ENCODE assay signal across 8 mouse cellular contexts in genomic region chr4:89469883-89470282, GRCm38 (mm10).
DNase-seq lines count a peak whose midpoint lies in the region; ATAC-seq and TF ChIP-seq lines count a peak whose summit lies in the region.

No protein-coding gene starts in this region.

- ATAC-seq in intestine, embryonic 14.5 days (replicated peaks; ENCODE audit: low FRiP score, low TSS enrichment, low read depth): no peak
- ATAC-seq in intestine, embryonic 16.5 days: no peak
- peak; percentile 85 for ATAC-seq in hindbrain, embryonic 12.5 days (ENCODE audit: low FRiP score)
- peak; percentile 83 for ATAC-seq in midbrain, embryonic 11.5 days (ENCODE audit: low FRiP score)

- WGBS in intestine, embryonic 14.5 days: 45% methylated on average over 8 of the region's 8 CpGs
- WGBS in intestine, embryonic 16.5 days: 41% methylated on average over 8 of the region's 8 CpGs
- WGBS in hindbrain, embryonic 12.5 days: 29% methylated on average over 8 of the region's 8 CpGs
- WGBS in midbrain, embryonic 11.5 days: 30% methylated on average over 8 of the region's 8 CpGs

- H3K9me3 ChIP-seq in intestine, embryonic 14.5 days (ENCODE audit: control insufficient read depth, low read length): no peaks in the 10 kb centered on the region
- no peaks in the 10 kb centered on the region for H3K9me3 ChIP-seq in intestine, embryonic 16.5 days (ENCODE audit: control insufficient read depth, low read length)
- H3K9me3 ChIP-seq in hindbrain, embryonic 12.5 days (replicated peaks): no peaks in the 10 kb centered on the region
- no peaks in the 10 kb centered on the region for H3K9me3 ChIP-seq in midbrain, embryonic 11.5 days (ENCODE audit: control insufficient read depth, low read length)

- H3K9ac ChIP-seq in intestine, embryonic 14.5 days (ENCODE audit: low read length): no peak overlapping the region
- H3K9ac ChIP-seq in intestine, embryonic 16.5 days (ENCODE audit: low read depth, low read length): no peak overlapping the region
- no peak overlapping the region for H3K9ac ChIP-seq in hindbrain, embryonic 12.5 days
- H3K9ac ChIP-seq in midbrain, embryonic 11.5 days (ENCODE audit: low read length): no peak overlapping the region

- no peak overlapping the region; the same call in 1 of the 2 replicates for H3K27ac ChIP-seq in intestine, embryonic 14.5 days (ENCODE audit: low read depth)
- no peak overlapping the region for H3K27ac ChIP-seq in intestine, embryonic 16.5 days (ENCODE audit: low read length)
- peak overlapping the region; percentile 51 for H3K27ac ChIP-seq in gastrocnemius, adult 2 months
- H3K27ac ChIP-seq in hindbrain, embryonic 12.5 days: no peak overlapping the region
- no peak overlapping the region for H3K27ac ChIP-seq in midbrain, embryonic 11.5 days (ENCODE audit: low read depth, low read length)

- no peaks in the 10 kb centered on the region for H3K27me3 ChIP-seq in intestine, embryonic 14.5 days (replicated peaks; ENCODE audit: control insufficient read depth, insufficient read depth, low read length)
- H3K27me3 ChIP-seq in intestine, embryonic 16.5 days (replicated peaks; ENCODE audit: control insufficient read depth, insufficient read depth, low read length): no peaks in the 10 kb centered on the region
- no peaks in the 10 kb centered on the region for H3K27me3 ChIP-seq in hindbrain, embryonic 12.5 days
- no peaks in the 10 kb centered on the region for H3K27me3 ChIP-seq in midbrain, embryonic 11.5 days (ENCODE audit: control insufficient read depth, insufficient read depth, low read length)

- DNase-seq in intestine, embryonic 14.5 days (ENCODE audit: low spot score): peak; percentile 52
- DNase-seq in adipocyte (ENCODE audit: low spot score): peak; percentile 85
- peak; percentile 56 for DNase-seq in gastrocnemius, adult 2 months
- peak; percentile 82 for DNase-seq in midbrain, embryonic 11.5 days (ENCODE audit: low spot score, missing footprints)
- DNase-seq in thymus, postnatal 10 days (ENCODE audit: low spot score in 2 of 2): no peak
- DNase-seq in c-Kit-positive CD71-positive TER-119-positive erythroid progenitor cells, embryonic 14.5 days (ENCODE audit: low spot score): no peak

- peaks cover 5% of the 10 kb centered on the region for H3K4me1 ChIP-seq in intestine, embryonic 14.5 days (replicated peaks; ENCODE audit: control insufficient read depth, insufficient read depth, low read length)
- H3K4me1 ChIP-seq in intestine, embryonic 16.5 days (ENCODE audit: control insufficient read depth, insufficient read depth, low read length): peaks cover 3% of the 10 kb centered on the region
- H3K4me1 ChIP-seq in hindbrain, embryonic 12.5 days: 0 out of 2 replicates have a peak, but pooled peaks cover 6% of the 10 kb centered on the region
- no peaks in the 10 kb centered on the region for H3K4me1 ChIP-seq in midbrain, embryonic 11.5 days (ENCODE audit: control insufficient read depth, insufficient read depth, low read length)

- no peaks in the 10 kb centered on the region for H3K36me3 ChIP-seq in intestine, embryonic 14.5 days (ENCODE audit: control insufficient read depth, insufficient read depth, low read length)
- H3K36me3 ChIP-seq in intestine, embryonic 16.5 days (ENCODE audit: control insufficient read depth, insufficient read depth, low read length): no peaks in the 10 kb centered on the region
- H3K36me3 ChIP-seq in hindbrain, embryonic 12.5 days: no peaks in the 10 kb centered on the region
- H3K36me3 ChIP-seq in midbrain, embryonic 11.5 days (ENCODE audit: control insufficient read depth, insufficient read depth, low read length): no peaks in the 10 kb centered on the region

- H3K4me3 ChIP-seq in intestine, embryonic 14.5 days (ENCODE audit: low read depth, low read length): no peak overlapping the region
- H3K4me3 ChIP-seq in intestine, embryonic 16.5 days (ENCODE audit: low read length): no peak overlapping the region
- H3K4me3 ChIP-seq in gastrocnemius, adult 2 months: peak overlapping the region; percentile 29
- no peak overlapping the region for H3K4me3 ChIP-seq in hindbrain, embryonic 12.5 days
- H3K4me3 ChIP-seq in midbrain, embryonic 11.5 days (ENCODE audit: low read depth, low read length): no peak overlapping the region

- intact Hi-C loops in gastrocnemius, adult 2 months (cut with DNase I): no loop called here

- no peak overlapping the region for H3K4me2 ChIP-seq in intestine, embryonic 14.5 days (ENCODE audit: low read length)
- H3K4me2 ChIP-seq in intestine, embryonic 16.5 days (ENCODE audit: low read depth, low read length): no peak overlapping the region
- no peak overlapping the region for H3K4me2 ChIP-seq in hindbrain, embryonic 12.5 days (replicated peaks)
- no peak overlapping the region for H3K4me2 ChIP-seq in midbrain, embryonic 11.5 days

- TF ChIP-seq CTCF in gastrocnemius, adult 2 months (IDR thresholded peaks at IDR 0.05): no peak

Comparison
In these comparisons a context has a peak if more than half of its experiments do, and no peak if none do; other contexts are left out.
1. ATAC-seq: peak in hindbrain, embryonic 12.5 days (single experiment) and midbrain, embryonic 11.5 days (single experiment); none in intestine, embryonic 14.5 days (single experiment) and intestine, embryonic 16.5 days (single experiment).
2. DNase-seq: peak in intestine, embryonic 14.5 days (single experiment), adipocyte (single experiment), gastrocnemius, adult 2 months (single experiment) and midbrain, embryonic 11.5 days (single experiment); none in thymus, postnatal 10 days (0 of 2) and c-Kit-positive CD71-positive TER-119-positive erythroid progenitor cells, embryonic 14.5 days (single experiment).